Mouse (Mus musculus) ES-E14 (cell line): ENCODE data around the gene Mdm2. TPM values are rescaled to one million over a fixed set of nuclear protein-coding genes. Genes with fewer than 3 reads are reported as not detected.

Experiments
- DNase-seq: peaks from one replicate; pipeline ENCODE4 v3.0.0-alpha.2; 2013; ENCODE audit warnings: low read depth, low spot score
- H3K27ac ChIP-seq: 2 replicates; pipeline ENCODE4 v1.5.1; 2012; ENCODE audit warnings: low read depth, mild to moderate bottlenecking, low read length, moderate library complexity, mixed read lengths; ENCODE audit not compliant: poor library complexity, insufficient read depth, severe bottlenecking
- H3K36me3 ChIP-seq: 2 replicates; pipeline ENCODE4 v1.6.1; 2012; ENCODE audit warnings: mild to moderate bottlenecking, low read length, moderate library complexity, mixed read lengths; ENCODE audit not compliant: control insufficient read depth, poor library complexity, insufficient read depth, severe bottlenecking
- H3K4me1 ChIP-seq, 2 experiments: fragments of 150-350 bp in 1 of 2; sonication (generic) in 1 of 2; 2 replicates each; pipeline ENCODE4 v1.6.1; 2012; ENCODE audit warnings: low read length in 2 of 2, mild to moderate bottlenecking in 1 of 2, mixed read lengths in 1 of 2; ENCODE audit not compliant: control insufficient read depth in 2 of 2, insufficient read depth in 2 of 2, poor library complexity in 1 of 2
- H3K4me3 ChIP-seq, 2 experiments: fragments of 150-350 bp in 1 of 2; sonication (generic) in 1 of 2; 2 replicates each; pipeline ENCODE4 v1.5.1; 2012; ENCODE audit warnings: low read length in 2 of 2, low read depth in 1 of 2, mild to moderate bottlenecking in 1 of 2, mixed read lengths in 1 of 2; ENCODE audit not compliant: insufficient read depth in 1 of 2, poor library complexity in 1 of 2, severe bottlenecking in 1 of 2
- H3K9ac ChIP-seq: 2 replicates; pipeline ENCODE4 v1.6.1; 2012; ENCODE audit warnings: low read depth, mild to moderate bottlenecking, low read length, mixed read lengths; ENCODE audit not compliant: poor library complexity, insufficient read depth, severe bottlenecking
- H3K9me3 ChIP-seq: fragments of 150-350 bp; sonication (generic); 2 replicates; pipeline ENCODE4 v1.6.1; 2012; ENCODE audit warnings: low read depth, mild to moderate bottlenecking, low read length; ENCODE audit not compliant: control insufficient read depth, insufficient read depth
- CHD2 ChIP-seq: IDR thresholded peaks from 2 replicates; pipeline ENCODE4 v1.6.1; 2014; ENCODE audit warnings: mild to moderate bottlenecking, low read depth, low read length, inconsistent platforms
- HCFC1 ChIP-seq: IDR thresholded peaks from 2 replicates; pipeline ENCODE4 v1.6.1; 2012; ENCODE audit warnings: low read length, inconsistent platforms, borderline replicate concordance; ENCODE audit not compliant: insufficient read depth
- MAFK ChIP-seq: IDR thresholded peaks from 2 replicates; pipeline ENCODE4 v1.6.1; 2014; ENCODE audit warnings: mild to moderate bottlenecking, low read depth, low read length, inconsistent platforms; ENCODE audit not compliant: insufficient read depth
- ZC3H11A ChIP-seq: IDR thresholded peaks from 2 replicates; pipeline ENCODE4 v1.6.1; 2012; ENCODE audit warnings: low read depth, mild to moderate bottlenecking, inconsistent platforms, low read length, borderline replicate concordance
- ZNF384 ChIP-seq: IDR thresholded peaks from 2 replicates; pipeline ENCODE4 v1.6.1; 2012; ENCODE audit warnings: low read depth, low read length, inconsistent platforms
- in situ Hi-C, 2 experiments: fragments of 600-800 bp; cut with MboI; formaldehyde crosslinking; loops; one replicate each; pipeline ENCODE4 v1.15.1; 2025; ENCODE audit warnings: low sequenced_read_pairs in 2 of 2, inconsistent platforms in 1 of 2; ENCODE audit not compliant: unreplicated experiment in 2 of 2
- total RNA-seq: library from RNA; depleted of rRNA; stranded (reverse); fragments of 300-350 nt; gene quantifications from 2 replicates; pipeline ENCODE4 v1.2.3, GENCODE M21; 2012

The Mdm2 gene
- total RNA-seq, 1 experiment: 178 TPM

- no peak overlapping the region for H3K9ac ChIP-seq
- no peaks in the 10 kb centered on the region for H3K9me3 ChIP-seq
- H3K4me3 ChIP-seq: no peak overlapping the region
- no peaks in the 10 kb centered on the region for H3K36me3 ChIP-seq
- in situ Hi-C loops: no loop called here
- H3K27ac ChIP-seq: no peak overlapping the region
- peaks cover 9 to 12% of the 10 kb centered on the region in 2 experiments for H3K4me1 ChIP-seq
- DNase-seq: no peak
- TF ChIP-seq MAFK: no peak
- no peak for TF ChIP-seq ZNF384
- TF ChIP-seq CHD2: no peak
These were observed 65.0 kb downstream of the Mdm2 start for GRCm38 (mm10) chr10:117645487-117645964.

- Histone ChIP-seq H3K4me3 (no peak overlapping the region), H3K9ac (no peak overlapping the region), H3K27ac (no peak overlapping the region), H3K9me3 (no peaks in the 10 kb centered on the region), H3K4me1 (peaks cover 9 to 14% of the 10 kb centered on the region in 2 experiments), H3K36me3 (no peaks in the 10 kb centered on the region)
- in situ Hi-C loops: no loop called here
- no peak for TF ChIP-seq ZC3H11A
- DNase-seq: no peak
These were observed 65.7 kb downstream of the Mdm2 start for GRCm38 (mm10) chr10:117644828-117645227.

GRCm38 (mm10) chr10:117644429-117644748 lies 66.2 kb downstream of the Mdm2 start:
- Histone ChIP-seq H3K9ac (no peak overlapping the region), H3K36me3 (no peaks in the 10 kb centered on the region), H3K4me3 (no peak overlapping the region), H3K4me1 (peaks cover 9 to 14% of the 10 kb centered on the region in 2 experiments), H3K9me3 (no peaks in the 10 kb centered on the region), H3K27ac (no peak overlapping the region)
- no peak for DNase-seq
- TF ChIP-seq ZNF384 (no peak), CHD2 (no peak), HCFC1 (no peak), MAFK (no peak), ZC3H11A (no peak)
- in situ Hi-C loops: no loop called here

GRCm38 (mm10) chr10:117643711-117644428 lies 66.7 kb downstream of the Mdm2 start:
- Histone ChIP-seq H3K27ac (no peak overlapping the region), H3K9me3 (no peaks in the 10 kb centered on the region), H3K36me3 (no peaks in the 10 kb centered on the region), H3K9ac (no peak overlapping the region), H3K4me3 (no peak overlapping the region), H3K4me1 (peaks cover 9 to 14% of the 10 kb centered on the region in 2 experiments)
- no peak for DNase-seq
- in situ Hi-C loops: no loop called here
- TF ChIP-seq ZC3H11A (no peak), ZNF384 (no peak), MAFK (no peak), HCFC1 (no peak), CHD2 (no peak)

GRCm38 (mm10) chr10:117643302-117643701 lies 67.3 kb downstream of the Mdm2 start:
- Histone ChIP-seq H3K4me3 (no peak overlapping the region), H3K4me1 (peaks cover 9 to 14% of the 10 kb centered on the region in 2 experiments), H3K9ac (no peak overlapping the region), H3K9me3 (no peaks in the 10 kb centered on the region), H3K36me3 (no peaks in the 10 kb centered on the region), H3K27ac (no peak overlapping the region)
- no peak for DNase-seq
- in situ Hi-C loops: no loop called here
- no peak for TF ChIP-seq ZNF384
- TF ChIP-seq ZC3H11A: no peak
- no peak for TF ChIP-seq MAFK
- no peak for TF ChIP-seq HCFC1
- TF ChIP-seq CHD2: no peak
